Mouse (Mus musculus) limb, embryonic 12.5 days (tissue): Measurements from ENCODE around the gene Pa2g4. TPM values are rescaled to one million over a fixed set of nuclear protein-coding genes. Genes with fewer than 3 reads are reported as not detected.
A peak's percentile ranks its signal among the peaks of the same experiment; 100 is the strongest.
"Not testable (repeated sequence)": the region's sequence is repeated elsewhere in the genome, so short reads cannot be mapped to it uniquely, and the experiment has no call there.

Experiments used
- ATAC-seq: fragments of 200-750 bp; cut with Nextera tagmentation; 2 replicates; pipeline ENCODE4 v1.8.0; 2017; ENCODE audit warnings: low read depth, moderate TSS enrichment; ENCODE audit not compliant: insufficient number of reproducible peaks, insufficient read depth, low FRiP score, low TSS enrichment
- H3K27ac ChIP-seq: fragments of 300-500 bp; sonication (generic); 2 replicates; pipeline ENCODE4 v1.5.1; 2016; ENCODE audit warnings: mild to moderate bottlenecking, moderate library complexity
- H3K27me3 ChIP-seq: fragments of 300-500 bp; sonication (generic); 2 replicates; pipeline ENCODE4 v1.6.1; 2016; ENCODE audit warnings: mild to moderate bottlenecking, moderate library complexity
- H3K36me3 ChIP-seq: fragments of 300-500 bp; sonication (generic); 2 replicates; pipeline ENCODE4 v1.6.1; 2016; ENCODE audit warnings: mild to moderate bottlenecking, moderate library complexity
- H3K4me1 ChIP-seq: fragments of 300-500 bp; sonication (generic); replicated peaks from 2 replicates; pipeline ENCODE4 v1.6.1; 2016
- H3K4me2 ChIP-seq: fragments of 300-500 bp; sonication (generic); 2 replicates; pipeline ENCODE4 v1.6.1; 2016; ENCODE audit warnings: mild to moderate bottlenecking, moderate library complexity
- H3K4me3 ChIP-seq: fragments of 300-500 bp; sonication (generic); replicated peaks from 2 replicates; pipeline ENCODE4 v1.5.1; 2016; ENCODE audit warnings: mild to moderate bottlenecking
- H3K9ac ChIP-seq: fragments of 300-500 bp; sonication (generic); replicated peaks from 2 replicates; pipeline ENCODE4 v1.6.1; 2016; ENCODE audit warnings: mild to moderate bottlenecking, moderate library complexity
- H3K9me3 ChIP-seq: fragments of 300-500 bp; sonication (generic); 2 replicates; pipeline ENCODE4 v1.6.1; 2016; ENCODE audit warnings: mild to moderate bottlenecking, moderate library complexity
- WGBS: fragments of 180-500 bp; shearing (Covaris S2); methylation state at CpG from one replicate; pipeline ENCODE4 v1.1.7; 2016; 5-methylcytosine and 5-hydroxymethylcytosine counted together
- polyA plus RNA-seq: library from polyadenylated mRNA; unstranded; fragments of >200 nt; fragmentation: Nextera tagmentation; extraction: Ambion mirVana; gene quantifications from 2 replicates; pipeline ENCODE4 v1.2.1, GENCODE M21; 2016

Pa2g4 gene
- polyA plus RNA-seq, 1 experiment from 2014 or later, result 199 TPM

GRCm38 (mm10) chr10:128548051-128548791 is 17.6 kb downstream of the Pa2g4 start:
- H3K9me3 ChIP-seq, H3K27me3 ChIP-seq, ATAC-seq: not testable (repeated sequence)
- peak overlapping the region; percentile 83 for H3K4me2 ChIP-seq
- H3K36me3 ChIP-seq, result peaks cover 26% of the 10 kb centered on the region
- peaks cover 13% of the 10 kb centered on the region for H3K4me1 ChIP-seq
- peak overlapping the region; percentile 72 for H3K4me3 ChIP-seq
- H3K9ac ChIP-seq, result peak overlapping the region; percentile 93
- peak overlapping the region; percentile 97 for H3K27ac ChIP-seq
- WGBS, result 1% methylated on average over 30 of the region's 30 CpGs

DNA sequence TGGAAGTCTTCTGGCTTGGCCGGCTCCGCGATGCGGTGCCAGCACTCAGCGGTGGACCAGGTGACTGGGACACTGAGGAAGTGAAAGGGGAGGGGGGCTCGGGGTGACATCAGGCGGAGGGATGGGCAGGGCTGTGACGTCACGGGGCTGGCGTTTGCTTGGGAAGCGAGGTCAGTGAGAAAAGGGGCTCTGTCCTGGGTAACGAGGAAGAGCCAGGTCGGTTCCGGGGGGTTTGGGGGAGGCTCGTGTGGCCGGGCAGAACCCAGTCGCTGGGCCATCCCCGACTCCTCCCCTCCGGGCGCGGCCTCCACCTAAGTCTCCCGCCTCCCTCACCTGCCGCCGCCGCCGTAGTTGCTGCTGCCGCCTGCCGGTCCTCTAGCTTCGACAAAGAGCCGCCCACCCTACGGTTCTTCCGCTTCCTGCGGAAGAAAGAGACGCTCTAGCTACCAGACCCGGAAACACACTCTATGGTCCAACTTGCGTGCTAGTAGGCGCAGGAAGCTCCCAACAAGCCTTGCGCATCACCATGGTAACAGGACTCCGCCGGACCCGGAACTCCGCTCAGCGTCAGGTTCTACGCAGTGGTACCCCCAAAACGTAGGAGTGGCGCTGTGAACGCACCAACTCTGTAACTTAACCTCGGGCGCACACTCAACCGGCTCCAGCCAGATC is 18.3 kb downstream of the Pa2g4 start, which contains the start of gene Zc3h10:
Gene Zc3h10 (minus strand): TSS at position 414 of the 672 bp plus-strand sequence.
- Histone ChIP-seq H3K4me1 (peaks cover 13% of the 10 kb centered on the region), H3K4me2 (peak within 1 kb of the TSS; percentile 83), H3K9me3 (no peaks in the 10 kb centered on the region), H3K36me3 (peaks cover 33% of the 10 kb centered on the region), H3K27ac (peak within 1 kb of the TSS; percentile 97), H3K9ac (peak within 1 kb of the TSS; percentile 93), H3K4me3 (peak within 1 kb of the TSS; percentile 72), H3K27me3 (no peaks in the 10 kb centered on the region)
- 1% methylated on average over 50 of the region's 50 CpGs for WGBS
- peak; percentile 90 for ATAC-seq

- WGBS, result 26% methylated on average over 7 of the region's 7 CpGs
- H3K4me3 ChIP-seq, result peak overlapping the region; percentile 72
- peak overlapping the region; percentile 83 for H3K4me2 ChIP-seq
- H3K9ac ChIP-seq, result peak overlapping the region; percentile 62
- H3K9me3 ChIP-seq, result no peaks in the 10 kb centered on the region
- peaks cover 38% of the 10 kb centered on the region for H3K36me3 ChIP-seq
- no peaks in the 10 kb centered on the region for H3K27me3 ChIP-seq
- peaks cover 13% of the 10 kb centered on the region for H3K4me1 ChIP-seq
- ATAC-seq, result no peak
- H3K27ac ChIP-seq, result peak overlapping the region; percentile 97
Observed at GRCm38 (mm10) chr10:128546787-128547186, 19.0 kb downstream of the Pa2g4 start.

- peak overlapping the region; percentile 83 for H3K4me2 ChIP-seq
- H3K36me3 ChIP-seq, result peaks cover 40% of the 10 kb centered on the region
- peak overlapping the region; percentile 62; the same call in 1 of the 2 replicates for H3K9ac ChIP-seq
- peak overlapping the region; percentile 97; the same call in 1 of the 2 replicates for H3K27ac ChIP-seq
- WGBS, result 11% methylated on average over 4 of the region's 4 CpGs
- peak overlapping the region; percentile 72 for H3K4me3 ChIP-seq
- H3K9me3 ChIP-seq, result no peaks in the 10 kb centered on the region
- peaks cover 13% of the 10 kb centered on the region for H3K4me1 ChIP-seq
- H3K27me3 ChIP-seq, result no peaks in the 10 kb centered on the region
- ATAC-seq, result no peak
Observed at GRCm38 (mm10) chr10:128546361-128546760, 19.4 kb downstream of the Pa2g4 start.

GRCm38 (mm10) chr10:128545570-128545898 is 20.3 kb downstream of the Pa2g4 start:
- no peak overlapping the region for H3K27ac ChIP-seq
- no peaks in the 10 kb centered on the region for H3K9me3 ChIP-seq
- H3K36me3 ChIP-seq, result peaks cover 45% of the 10 kb centered on the region
- H3K4me3 ChIP-seq, result no peak overlapping the region
- H3K4me1 ChIP-seq, result peaks cover 13% of the 10 kb centered on the region
- ATAC-seq, result no peak
- no peak overlapping the region for H3K9ac ChIP-seq
- WGBS, result 85% methylated on average over 3 of the region's 3 CpGs
- H3K4me2 ChIP-seq, result peak overlapping the region; percentile 83; the same call in 1 of the 2 replicates
- H3K27me3 ChIP-seq, result no peaks in the 10 kb centered on the region

GRCm38 (mm10) chr10:128544674-128545569 is 20.9 kb downstream of the Pa2g4 start:
- Histone ChIP-seq H3K9ac (no peak overlapping the region), H3K27me3 (no peaks in the 10 kb centered on the region), H3K4me3 (no peak overlapping the region), H3K9me3 (no peaks in the 10 kb centered on the region), H3K36me3 (peaks cover 45% of the 10 kb centered on the region), H3K27ac (no peak overlapping the region), H3K4me2 (no peak overlapping the region), H3K4me1 (peaks cover 13% of the 10 kb centered on the region)
- no peak for ATAC-seq
- 93% methylated on average over 37 of the region's 37 CpGs for WGBS

DNA sequence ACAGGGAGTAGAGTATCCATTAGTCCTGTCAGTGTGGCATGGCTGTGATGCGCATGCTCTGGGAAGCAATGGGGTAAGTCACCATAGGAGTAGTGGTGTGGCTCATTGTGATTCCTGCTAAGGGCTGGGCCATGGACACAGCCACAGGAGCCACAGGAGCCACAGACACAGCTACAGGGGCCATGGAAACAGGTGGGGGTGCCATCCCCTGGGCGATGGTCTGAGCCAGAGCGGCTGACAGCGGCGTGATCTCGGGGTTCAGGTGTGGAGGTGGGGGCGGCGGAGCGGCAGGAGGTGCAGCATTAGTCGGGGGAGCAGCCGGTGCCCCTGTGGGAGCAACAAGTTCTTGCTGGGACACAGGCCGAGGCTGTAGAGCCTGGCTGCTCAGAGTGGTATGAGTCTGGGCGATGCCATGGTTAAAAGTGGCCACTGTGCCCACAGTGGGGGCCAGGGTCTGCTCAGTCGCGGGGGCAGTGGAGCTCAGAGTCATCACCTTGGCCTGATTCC is 21.6 kb downstream of the Pa2g4 start:
- ATAC-seq, result no peak
- H3K27me3 ChIP-seq, result no peaks in the 10 kb centered on the region
- H3K4me1 ChIP-seq, result peaks cover 13% of the 10 kb centered on the region
- 94% methylated on average over 15 of the region's 15 CpGs for WGBS
- no peak overlapping the region for H3K27ac ChIP-seq
- no peaks in the 10 kb centered on the region for H3K9me3 ChIP-seq
- H3K36me3 ChIP-seq, result peaks cover 45% of the 10 kb centered on the region
- H3K4me3 ChIP-seq, result no peak overlapping the region
- H3K9ac ChIP-seq, result no peak overlapping the region
- H3K4me2 ChIP-seq, result no peak overlapping the region

DNA sequence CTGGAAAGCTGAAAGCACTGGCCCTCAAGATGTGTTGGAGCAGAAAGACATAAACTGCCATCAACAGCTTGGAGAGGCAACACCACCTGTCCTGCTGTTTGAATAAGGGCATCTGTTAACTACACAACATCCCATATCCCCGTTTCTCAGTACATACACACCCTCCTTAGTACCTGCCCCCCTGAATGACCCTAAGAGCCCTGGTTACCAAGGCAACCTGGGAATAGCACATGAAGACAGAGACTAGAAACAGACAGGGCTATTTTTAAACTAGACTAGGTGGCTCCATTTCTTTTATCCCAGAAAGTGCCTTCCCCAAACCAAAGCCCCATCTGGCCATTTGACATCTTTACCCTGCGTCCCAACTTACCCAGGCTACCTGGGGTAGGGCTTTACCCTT is 22.7 kb downstream of the Pa2g4 start:
- 83% methylated on average over 2 of the region's 2 CpGs for WGBS
- no peak for ATAC-seq
- Histone ChIP-seq H3K4me1 (peaks cover 13% of the 10 kb centered on the region), H3K27me3 (no peaks in the 10 kb centered on the region), H3K27ac (no peak overlapping the region), H3K4me3 (no peak overlapping the region), H3K9ac (no peak overlapping the region), H3K4me2 (no peak overlapping the region), H3K36me3 (peaks cover 45% of the 10 kb centered on the region), H3K9me3 (no peaks in the 10 kb centered on the region)

DNA sequence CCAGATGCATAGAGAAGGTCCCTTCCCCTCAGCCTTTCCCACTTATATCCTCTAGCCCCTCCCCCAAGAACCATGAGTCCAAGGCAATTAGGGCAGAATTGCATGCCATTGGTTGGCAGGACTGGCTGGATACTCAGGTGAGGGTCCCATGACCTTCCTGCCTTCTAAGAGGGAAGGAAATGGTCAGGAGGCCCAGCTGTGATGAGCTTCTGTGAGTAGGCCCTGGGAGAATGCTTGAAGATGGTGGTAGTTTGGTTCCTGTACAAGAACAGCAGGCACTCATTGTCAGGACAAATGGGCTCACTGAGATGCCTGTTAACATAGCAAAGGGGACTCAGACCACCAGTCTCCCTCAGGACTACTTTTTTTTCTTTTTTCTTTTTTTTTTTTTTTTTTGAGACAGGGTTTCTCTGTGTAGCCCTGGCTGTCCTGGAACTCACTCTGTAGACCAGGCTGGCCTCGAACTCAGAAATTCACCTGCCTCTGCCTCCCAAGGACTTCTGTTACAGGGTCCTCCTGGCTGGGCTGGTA is 27.4 kb downstream of the Pa2g4 start:
- Histone ChIP-seq H3K9me3 (no peaks in the 10 kb centered on the region), H3K27ac (no peak overlapping the region), H3K4me3 (no peak overlapping the region), H3K9ac (no peak overlapping the region), H3K27me3 (no peaks in the 10 kb centered on the region), H3K4me2 (no peak overlapping the region), H3K4me1 (0 out of 2 replicates have a peak, but pooled peaks cover 3% of the 10 kb centered on the region), H3K36me3 (peaks cover 21% of the 10 kb centered on the region)
- ATAC-seq, result no peak
- 91% methylated on average over 1 of the region's 1 CpGs for WGBS

GRCm38 (mm10) chr10:128536266-128536940 is 29.4 kb downstream of the Pa2g4 start:
- peak overlapping the region; percentile 13; the same call in 1 of the 2 replicates for H3K4me3 ChIP-seq
- peak; percentile 78 for ATAC-seq
- H3K27ac ChIP-seq, result peak overlapping the region; percentile 56; the same call in 1 of the 2 replicates
- H3K27me3 ChIP-seq, result no peaks in the 10 kb centered on the region
- H3K4me2 ChIP-seq, result peak overlapping the region; percentile 48
- H3K36me3 ChIP-seq, result peaks cover 5% of the 10 kb centered on the region; the same call in 1 of the 2 replicates
- no peak overlapping the region for H3K9ac ChIP-seq
- H3K9me3 ChIP-seq, result no peaks in the 10 kb centered on the region
- 0 out of 2 replicates have a peak, but pooled peaks cover 3% of the 10 kb centered on the region for H3K4me1 ChIP-seq
- 15% methylated on average over 18 of the region's 18 CpGs for WGBS
